Mouse (Mus musculus) small intestine, adult 2 months (tissue): ENCODE data around the gene Stk38.

ENCODE experiments used
- CTCF ChIP-seq: fragments of 200-500 bp; IDR thresholded peaks from 2 replicates; pipeline ENCODE4 v1.5.1; 2012; ENCODE audit warnings: low read depth, mild to moderate bottlenecking, control low read depth, inconsistent platforms, low read length, moderate library complexity, mixed read lengths; ENCODE audit not compliant: insufficient replicate concordance, insufficient read length; ENCODE audit errors: extremely low read depth
- POLR2A ChIP-seq: fragments of 200-500 bp; IDR thresholded peaks from 2 replicates; pipeline ENCODE4 v1.6.1; 2012; ENCODE audit warnings: low read depth, mild to moderate bottlenecking, control low read depth, inconsistent platforms, low read length, moderate library complexity

DNA sequence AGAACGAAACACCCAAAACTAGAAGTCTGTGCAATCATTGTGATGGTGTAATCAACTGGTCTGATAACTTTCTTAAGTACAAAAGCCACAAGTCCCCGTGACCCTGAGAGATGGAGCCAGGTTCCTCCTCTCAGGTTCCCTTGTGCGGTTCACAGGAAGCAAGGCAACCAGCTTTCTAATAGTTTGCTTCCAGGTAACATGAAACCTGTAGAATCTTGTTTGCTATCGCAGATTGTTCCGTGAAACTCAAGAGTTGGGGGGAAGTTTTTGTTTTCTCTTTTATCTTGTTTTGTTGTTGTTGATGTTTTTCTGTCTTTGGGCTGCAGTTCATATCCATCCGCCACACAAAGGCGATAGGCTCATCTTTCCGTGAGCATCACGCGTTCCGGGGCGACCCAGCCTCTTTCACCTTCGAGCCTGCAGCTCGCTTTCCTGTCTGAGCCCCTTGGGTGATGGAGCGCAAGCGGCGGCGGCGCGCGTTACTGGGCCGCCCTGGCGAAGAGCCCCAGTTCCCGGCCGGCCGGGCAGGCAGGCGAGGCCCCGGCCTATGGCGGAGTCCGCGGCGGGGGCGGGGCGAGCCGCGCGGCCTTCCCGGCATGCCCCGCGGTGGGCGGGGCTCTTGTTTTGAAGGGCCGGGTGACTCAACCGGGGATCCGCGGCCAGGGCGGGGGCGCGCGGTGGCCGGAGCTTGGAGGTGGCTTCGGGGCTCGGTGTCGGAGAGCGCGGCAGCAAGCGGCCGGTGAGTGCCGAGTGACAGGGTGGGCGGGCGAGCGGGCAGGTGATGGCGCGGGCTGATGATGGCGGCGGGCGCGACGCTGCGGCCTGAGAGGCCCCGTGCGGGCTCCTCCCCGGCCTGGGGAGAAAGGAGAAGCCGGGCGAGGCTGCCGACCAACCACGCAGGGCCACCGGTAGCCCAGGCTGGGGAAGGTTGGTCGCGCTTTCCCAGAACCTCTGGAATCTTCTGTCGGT is 55.7 kb downstream of the Stk38 start, which contains the start of gene Kctd20:
- peak; percentile 93 for TF ChIP-seq POLR2A
- TF ChIP-seq CTCF, result no peak
